Mouse (Mus musculus) stomach, postnatal 0 days (tissue): ENCODE results near the gene Ppp1r3f.

Experiments used
- CTCF ChIP-seq: IDR thresholded peaks from 2 replicates; pipeline ENCODE4 v1.5.1; 2016; ENCODE audit warnings: antibody characterized with exemption, low read depth, mild to moderate bottlenecking, moderate library complexity
- EP300 ChIP-seq: optimal IDR thresholded peaks from 2 replicates; pipeline ENCODE3; 2016; ENCODE audit warnings: antibody characterized with exemption

- TF ChIP-seq CTCF = no peak
- TF ChIP-seq EP300 = no peak
Measured at GRCm38 (mm10) chrX:7595371-7595770, 21.3 kb upstream of the Ppp1r3f start.
